Mouse (Mus musculus): ENCODE results near the gene Ppp4r4. TPM values are rescaled to one million over a fixed set of nuclear protein-coding genes. Genes with fewer than 3 reads are reported as not detected.

The Ppp4r4 gene
- total and polyA plus RNA-seq, 2 experiments = 1.3 to 6.5 TPM

- H3K9ac ChIP-seq (ENCODE audit: low read depth, low read length) = no peak overlapping the region
- H3K27me3 ChIP-seq (ENCODE audit: control insufficient read depth, insufficient read depth, low read length) = no peaks in the 10 kb centered on the region
- H3K4me1 ChIP-seq (ENCODE audit: control insufficient read depth, insufficient read depth, low read length) = no peaks in the 10 kb centered on the region
- no peaks in the 10 kb centered on the region for H3K36me3 ChIP-seq (ENCODE audit: control insufficient read depth, insufficient read depth, low read length)
- DNase-seq (ENCODE audit: extremely low read depth, low read depth, low spot score) = no peak
- TF ChIP-seq CTCF (IDR thresholded peaks at IDR 0.05; ENCODE audit: low read depth, low read length) (no peak), POLR2A (IDR thresholded peaks at IDR 0.05; ENCODE audit: extremely low read depth, insufficient read depth, low read length) (no peak)
- no peak overlapping the region for H3K4me3 ChIP-seq (ENCODE audit: insufficient read depth, low read depth, low read length)
- H3K27ac ChIP-seq (replicated peaks; ENCODE audit: insufficient read depth, low read depth, low read length) = no peak overlapping the region
- H3K79me2 ChIP-seq (ENCODE audit: control insufficient read depth, insufficient read depth, low read length) = no peaks in the 10 kb centered on the region
- 65% methylated on average over 3 of the region's 3 CpGs for WGBS
Observed at GRCm38 (mm10) chr12:103503300-103503699, 28.8 kb upstream of the Ppp4r4 start.

- no peak for DNase-seq (ENCODE audit: extremely low read depth, low read depth, low spot score)
- Histone ChIP-seq H3K79me2 (ENCODE audit: control insufficient read depth, insufficient read depth, low read length) (no peaks in the 10 kb centered on the region), H3K27me3 (ENCODE audit: control insufficient read depth, insufficient read depth, low read length) (no peaks in the 10 kb centered on the region), H3K27ac (replicated peaks; ENCODE audit: insufficient read depth, low read depth, low read length) (no peak overlapping the region), H3K4me1 (ENCODE audit: control insufficient read depth, insufficient read depth, low read length) (no peaks in the 10 kb centered on the region), H3K36me3 (ENCODE audit: control insufficient read depth, insufficient read depth, low read length) (no peaks in the 10 kb centered on the region), H3K4me3 (ENCODE audit: insufficient read depth, low read depth, low read length) (no peak overlapping the region), H3K9ac (ENCODE audit: low read depth, low read length) (no peak overlapping the region)
- TF ChIP-seq POLR2A (IDR thresholded peaks at IDR 0.05; ENCODE audit: extremely low read depth, insufficient read depth, low read length) (no peak), CTCF (IDR thresholded peaks at IDR 0.05; ENCODE audit: low read depth, low read length) (no peak)
- 87% methylated on average over 3 of the region's 3 CpGs for WGBS
Observed at GRCm38 (mm10) chr12:103504402-103504801, 27.7 kb upstream of the Ppp4r4 start.

GRCm38 (mm10) chr12:103508346-103508745, 23.7 kb upstream of the Ppp4r4 start:
- H3K27ac ChIP-seq (replicated peaks; ENCODE audit: insufficient read depth, low read depth, low read length) = no peak overlapping the region
- WGBS = 88% methylated on average over 4 of the region's 4 CpGs
- no peaks in the 10 kb centered on the region for H3K36me3 ChIP-seq (ENCODE audit: control insufficient read depth, insufficient read depth, low read length)
- no peaks in the 10 kb centered on the region for H3K27me3 ChIP-seq (ENCODE audit: control insufficient read depth, insufficient read depth, low read length)
- H3K79me2 ChIP-seq (ENCODE audit: control insufficient read depth, insufficient read depth, low read length) = no peaks in the 10 kb centered on the region
- H3K9ac ChIP-seq (ENCODE audit: low read depth, low read length) = no peak overlapping the region
- H3K4me1 ChIP-seq (ENCODE audit: control insufficient read depth, insufficient read depth, low read length) = no peaks in the 10 kb centered on the region
- TF ChIP-seq CTCF (IDR thresholded peaks at IDR 0.05; ENCODE audit: low read depth, low read length) (no peak), POLR2A (IDR thresholded peaks at IDR 0.05; ENCODE audit: extremely low read depth, insufficient read depth, low read length) (no peak)
- DNase-seq (ENCODE audit: extremely low read depth, low read depth, low spot score) = no peak
- H3K4me3 ChIP-seq (ENCODE audit: insufficient read depth, low read depth, low read length) = no peak overlapping the region

GRCm38 (mm10) chr12:103509893-103510292, 22.2 kb upstream of the Ppp4r4 start:
- Histone ChIP-seq H3K9ac (ENCODE audit: low read depth, low read length) (no peak overlapping the region), H3K27me3 (ENCODE audit: control insufficient read depth, insufficient read depth, low read length) (no peaks in the 10 kb centered on the region), H3K4me1 (ENCODE audit: control insufficient read depth, insufficient read depth, low read length) (no peaks in the 10 kb centered on the region), H3K36me3 (ENCODE audit: control insufficient read depth, insufficient read depth, low read length) (no peaks in the 10 kb centered on the region), H3K4me3 (ENCODE audit: insufficient read depth, low read depth, low read length) (no peak overlapping the region), H3K79me2 (ENCODE audit: control insufficient read depth, insufficient read depth, low read length) (no peaks in the 10 kb centered on the region), H3K27ac (replicated peaks; ENCODE audit: insufficient read depth, low read depth, low read length) (no peak overlapping the region)
- WGBS = 94% methylated on average over 8 of the region's 8 CpGs
- no peak for TF ChIP-seq POLR2A (IDR thresholded peaks at IDR 0.05; ENCODE audit: extremely low read depth, insufficient read depth, low read length)
- DNase-seq (ENCODE audit: extremely low read depth, low read depth, low spot score) = no peak

GRCm38 (mm10) chr12:103511586-103511985, 20.5 kb upstream of the Ppp4r4 start:
- no peaks in the 10 kb centered on the region for H3K36me3 ChIP-seq (ENCODE audit: control insufficient read depth, insufficient read depth, low read length)
- no peaks in the 10 kb centered on the region for H3K79me2 ChIP-seq (ENCODE audit: control insufficient read depth, insufficient read depth, low read length)
- no peak overlapping the region for H3K27ac ChIP-seq (replicated peaks; ENCODE audit: insufficient read depth, low read depth, low read length)
- DNase-seq (ENCODE audit: extremely low read depth, low read depth, low spot score) = no peak
- TF ChIP-seq CTCF (IDR thresholded peaks at IDR 0.05; ENCODE audit: low read depth, low read length) (no peak), POLR2A (IDR thresholded peaks at IDR 0.05; ENCODE audit: extremely low read depth, insufficient read depth, low read length) (no peak)
- no peak overlapping the region for H3K4me3 ChIP-seq (ENCODE audit: insufficient read depth, low read depth, low read length)
- H3K9ac ChIP-seq (ENCODE audit: low read depth, low read length) = no peak overlapping the region
- H3K4me1 ChIP-seq (ENCODE audit: control insufficient read depth, insufficient read depth, low read length) = no peaks in the 10 kb centered on the region
- 71% methylated on average over 2 of the region's 2 CpGs for WGBS
- no peaks in the 10 kb centered on the region for H3K27me3 ChIP-seq (ENCODE audit: control insufficient read depth, insufficient read depth, low read length)

GRCm38 (mm10) chr12:103513039-103513438, 19.0 kb upstream of the Ppp4r4 start:
- Histone ChIP-seq H3K27ac (replicated peaks; ENCODE audit: insufficient read depth, low read depth, low read length) (no peak overlapping the region), H3K9ac (ENCODE audit: low read depth, low read length) (no peak overlapping the region), H3K79me2 (ENCODE audit: control insufficient read depth, insufficient read depth, low read length) (no peaks in the 10 kb centered on the region), H3K4me1 (ENCODE audit: control insufficient read depth, insufficient read depth, low read length) (no peaks in the 10 kb centered on the region), H3K27me3 (ENCODE audit: control insufficient read depth, insufficient read depth, low read length) (no peaks in the 10 kb centered on the region), H3K36me3 (ENCODE audit: control insufficient read depth, insufficient read depth, low read length) (no peaks in the 10 kb centered on the region), H3K4me3 (ENCODE audit: insufficient read depth, low read depth, low read length) (no peak overlapping the region)
- no peak for DNase-seq (ENCODE audit: extremely low read depth, low read depth, low spot score)
- 73% methylated on average over 2 of the region's 2 CpGs for WGBS
- TF ChIP-seq POLR2A (IDR thresholded peaks at IDR 0.05; ENCODE audit: extremely low read depth, insufficient read depth, low read length) (no peak), CTCF (IDR thresholded peaks at IDR 0.05; ENCODE audit: low read depth, low read length) (no peak)

Data from liver, adult 2 months (tissue).